Mouse (Mus musculus): ENCODE results near the gene Gpm6a. TPM values are rescaled to one million over a fixed set of nuclear protein-coding genes. Genes with fewer than 3 reads are reported as not detected.

The Gpm6a gene
- polyA plus RNA-seq, 1 experiment from 2014 or later, result 6.3 TPM

Other genes starting within 250 kb of the Gpm6a start
- 0.72 and 0.76 TPM in 2 replicates for gene Wdr17, start 67.7 kb upstream of the Gpm6a start, polyA plus RNA-seq (2016; fragmentation: Nextera tagmentation; extraction: Ambion mirVana)